Mouse (Mus musculus) forebrain, embryonic 16.5 days (tissue): ENCODE measurements at regions not wholly inside any gene's neighbourhood (a gene's known extent, or its start where the extent isn't known, plus 50 kb on each side); places are given as distances from the start of the nearest gene placed in this dataset.

Source experiments
- ATAC-seq: fragments of 200-750 bp; cut with Nextera tagmentation; 2 replicates; pipeline ENCODE4 v1.8.0; 2017; ENCODE audit warnings: mild to moderate bottlenecking, moderate library complexity
- H3K27ac ChIP-seq: fragments of 300-500 bp; sonication (generic); 2 replicates; pipeline ENCODE4 v1.5.1; 2014; ENCODE audit warnings: low read length, control low read depth
- H3K27me3 ChIP-seq: fragments of 300-500 bp; sonication (generic); replicated peaks from 2 replicates; pipeline ENCODE4 v1.6.1; 2014; ENCODE audit warnings: low read length; ENCODE audit not compliant: control insufficient read depth, insufficient read depth
- H3K36me3 ChIP-seq: fragments of 300-500 bp; sonication (generic); 2 replicates; pipeline ENCODE4 v1.6.1; 2014; ENCODE audit not compliant: control insufficient read depth, insufficient read depth
- H3K4me1 ChIP-seq: fragments of 300-500 bp; sonication (generic); replicated peaks from 2 replicates; pipeline ENCODE4 v1.6.1; 2014; ENCODE audit warnings: low read length; ENCODE audit not compliant: control insufficient read depth, insufficient read depth
- H3K4me2 ChIP-seq: fragments of 300-500 bp; sonication (generic); 2 replicates; pipeline ENCODE4 v1.6.1; 2014; ENCODE audit warnings: mild to moderate bottlenecking, low read length, control low read depth
- H3K4me3 ChIP-seq: fragments of 300-500 bp; sonication (generic); replicated peaks from 2 replicates; pipeline ENCODE4 v1.5.1; 2014; ENCODE audit warnings: mild to moderate bottlenecking, low read length, control low read depth
- H3K9ac ChIP-seq: fragments of 300-500 bp; sonication (generic); replicated peaks from 2 replicates; pipeline ENCODE4 v1.6.1; 2014; ENCODE audit warnings: low read depth, low read length, control low read depth
- H3K9me3 ChIP-seq: fragments of 300-500 bp; sonication (generic); 2 replicates; pipeline ENCODE4 v1.6.1; 2016; ENCODE audit warnings: low read length; ENCODE audit not compliant: control insufficient read depth
- WGBS: fragments of 180-500 bp; shearing (Covaris S2); extraction: QIAGEN DNeasy Blood & Tissue Kit; methylation state at CpG from one replicate; pipeline ENCODE4 v1.1.7; 2014; 5-methylcytosine and 5-hydroxymethylcytosine counted together

- no peaks in the 10 kb centered on the region for H3K4me1 ChIP-seq
Observed at GRCm38 (mm10) chr8:89455731-89456130, 411.8 kb upstream of the Sall1 start.

GRCm38 (mm10) chr8:89454197-89454596 is 410.2 kb upstream of the Sall1 start:
- no peak for ATAC-seq
- Histone ChIP-seq H3K9ac (no peak overlapping the region), H3K27me3 (no peaks in the 10 kb centered on the region), H3K4me3 (no peak overlapping the region), H3K4me2 (no peak overlapping the region), H3K9me3 (no peaks in the 10 kb centered on the region; the same call in 1 of the 2 replicates), H3K27ac (no peak overlapping the region), H3K36me3 (no peaks in the 10 kb centered on the region), H3K4me1 (no peaks in the 10 kb centered on the region)
- 81% methylated on average over 7 of the region's 7 CpGs for WGBS

More at GRCm38 (mm10) chr8:89455731-89456130, 411.8 kb upstream of the Sall1 start:
- no peak for ATAC-seq
- Histone ChIP-seq H3K9me3 (no peaks in the 10 kb centered on the region; the same call in 1 of the 2 replicates), H3K9ac (no peak overlapping the region), H3K36me3 (no peaks in the 10 kb centered on the region), H3K4me2 (no peak overlapping the region), H3K4me3 (no peak overlapping the region), H3K27ac (no peak overlapping the region), H3K27me3 (no peaks in the 10 kb centered on the region)
- WGBS: 71% methylated on average over 5 of the region's 5 CpGs

DNA sequence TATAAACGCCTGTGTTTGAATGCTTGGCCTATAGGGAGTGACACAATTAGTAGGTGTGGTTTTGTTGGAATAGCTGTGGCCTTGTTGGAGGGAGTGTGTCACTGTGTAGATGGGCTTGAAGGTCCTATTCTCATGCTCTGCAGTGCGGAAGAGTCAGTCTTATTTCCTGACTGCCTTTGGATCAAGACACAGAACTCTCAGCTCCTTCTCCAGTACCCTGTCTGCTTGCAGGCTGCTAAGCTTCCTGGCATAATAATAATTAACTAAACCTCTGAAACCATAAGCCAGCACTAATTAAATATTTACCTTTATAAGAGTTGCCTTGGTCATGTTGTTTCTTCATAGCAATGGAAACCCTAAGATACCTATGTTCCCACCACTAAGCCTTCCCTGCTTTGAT is 409.8 kb upstream of the Sall1 start:
- Histone ChIP-seq H3K9ac (no peak overlapping the region), H3K27me3 (no peaks in the 10 kb centered on the region), H3K4me3 (no peak overlapping the region), H3K9me3 (no peaks in the 10 kb centered on the region; the same call in 1 of the 2 replicates), H3K27ac (no peak overlapping the region), H3K4me2 (no peak overlapping the region), H3K4me1 (no peaks in the 10 kb centered on the region), H3K36me3 (no peaks in the 10 kb centered on the region)
- ATAC-seq: no peak
- WGBS: 93% methylated on average over 2 of the region's 2 CpGs

DNA sequence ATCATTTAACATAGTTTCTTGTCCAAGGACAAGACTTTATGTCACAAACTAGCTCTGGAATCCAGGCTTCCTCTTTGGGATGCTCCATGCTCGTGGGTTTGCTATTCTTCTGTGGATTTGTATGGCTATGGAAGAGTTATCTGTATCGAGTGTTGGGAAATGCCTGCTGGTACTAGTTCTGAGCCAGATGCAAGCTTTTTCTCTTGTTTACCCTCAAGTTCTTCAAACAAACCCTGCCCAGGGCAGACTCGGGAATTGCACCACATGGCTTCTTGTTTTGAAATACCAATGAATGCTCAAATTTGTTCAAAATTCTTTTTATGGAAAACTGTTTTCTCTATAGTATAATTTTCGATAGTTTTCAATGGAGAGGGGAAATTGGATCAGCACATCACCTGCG is 400.5 kb upstream of the Sall1 start:
- H3K9me3 ChIP-seq: no peaks in the 10 kb centered on the region
- H3K9ac ChIP-seq: no peak overlapping the region
- no peak for ATAC-seq
- WGBS: 79% methylated on average over 5 of the region's 5 CpGs
- H3K27me3 ChIP-seq: no peaks in the 10 kb centered on the region
- H3K4me3 ChIP-seq: no peak overlapping the region
- no peak overlapping the region for H3K4me2 ChIP-seq
- no peaks in the 10 kb centered on the region for H3K36me3 ChIP-seq
- no peak overlapping the region for H3K27ac ChIP-seq
- H3K4me1 ChIP-seq: no peaks in the 10 kb centered on the region

DNA sequence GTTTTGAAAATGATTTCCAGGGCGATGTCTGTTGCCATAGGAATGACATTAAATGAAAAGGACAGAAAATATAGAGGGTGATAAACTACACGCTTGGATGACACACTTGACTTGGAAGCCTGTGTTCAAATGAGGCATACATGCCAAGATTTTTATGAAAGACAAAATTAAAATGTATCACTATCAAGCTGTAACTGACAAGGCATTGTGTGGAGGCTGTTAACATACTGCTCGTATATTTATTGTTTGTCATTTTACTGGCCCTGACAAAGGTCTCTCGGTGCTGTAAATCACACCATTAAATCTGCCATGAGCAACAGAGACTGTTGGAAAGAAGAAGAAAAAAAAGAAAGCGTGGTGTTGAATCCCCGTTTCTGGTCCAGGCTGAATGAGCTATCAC is 395.3 kb upstream of the Sall1 start:
- ATAC-seq: peak; percentile 57; the same call in 1 of the 2 replicates
- H3K4me2 ChIP-seq: no peak overlapping the region
- 50% methylated on average over 6 of the region's 6 CpGs for WGBS

GRCm38 (mm10) chr8:89426969-89427368 is 383.0 kb upstream of the Sall1 start:
- H3K36me3 ChIP-seq: no peaks in the 10 kb centered on the region
- WGBS: 93% methylated on average over 3 of the region's 3 CpGs
- H3K4me3 ChIP-seq: no peak overlapping the region
- ATAC-seq: no peak
- H3K4me2 ChIP-seq: no peak overlapping the region
- H3K9ac ChIP-seq: no peak overlapping the region
- no peaks in the 10 kb centered on the region for H3K4me1 ChIP-seq
- no peaks in the 10 kb centered on the region for H3K27me3 ChIP-seq
- no peak overlapping the region for H3K27ac ChIP-seq
- peaks cover 3% of the 10 kb centered on the region; the same call in 1 of the 2 replicates for H3K9me3 ChIP-seq

More for the DNA sequence above, 395.3 kb upstream of the Sall1 start:
- Histone ChIP-seq H3K36me3 (no peaks in the 10 kb centered on the region), H3K4me3 (no peak overlapping the region), H3K9me3 (no peaks in the 10 kb centered on the region), H3K27ac (no peak overlapping the region), H3K4me1 (peaks cover 5% of the 10 kb centered on the region; the same call in 1 of the 2 replicates), H3K9ac (no peak overlapping the region), H3K27me3 (no peaks in the 10 kb centered on the region)

GRCm38 (mm10) chr8:89415287-89415686 is 371.3 kb upstream of the Sall1 start:
- ATAC-seq: no peak
- no peaks in the 10 kb centered on the region for H3K27me3 ChIP-seq
- no peaks in the 10 kb centered on the region for H3K9me3 ChIP-seq
- no peak overlapping the region for H3K4me2 ChIP-seq
- no peak overlapping the region for H3K27ac ChIP-seq
- no peak overlapping the region for H3K9ac ChIP-seq
- H3K36me3 ChIP-seq: no peaks in the 10 kb centered on the region
- H3K4me1 ChIP-seq: no peaks in the 10 kb centered on the region; the same call in 1 of the 2 replicates
- WGBS: 79% methylated on average over 2 of the region's 2 CpGs
- no peak overlapping the region for H3K4me3 ChIP-seq

DNA sequence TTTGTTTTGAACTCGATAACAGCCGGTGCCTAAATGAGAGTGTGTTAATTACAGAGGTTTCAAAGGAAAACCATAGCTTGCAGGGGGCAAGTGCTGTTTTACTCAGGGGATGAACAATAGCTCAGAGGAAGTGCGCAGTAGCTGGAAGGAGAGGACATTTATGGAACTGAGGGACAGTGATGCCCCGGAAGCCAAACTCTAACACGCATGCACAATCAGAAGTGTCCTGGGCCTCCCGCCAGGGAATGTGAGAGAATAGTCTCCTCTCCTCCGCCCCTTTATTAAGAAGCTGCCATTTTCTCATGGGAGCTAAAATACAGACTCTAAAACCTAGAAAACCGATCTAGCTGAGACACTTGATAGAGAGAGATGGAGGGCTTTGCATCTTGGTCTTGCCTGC is 368.5 kb upstream of the Sall1 start:
- H3K4me2 ChIP-seq: no peak overlapping the region
- no peaks in the 10 kb centered on the region for H3K27me3 ChIP-seq
- H3K9me3 ChIP-seq: no peaks in the 10 kb centered on the region
- ATAC-seq: no peak
- WGBS: 50% methylated on average over 8 of the region's 8 CpGs
- no peaks in the 10 kb centered on the region; the same call in 1 of the 2 replicates for H3K4me1 ChIP-seq
- H3K9ac ChIP-seq: no peak overlapping the region
- no peak overlapping the region for H3K27ac ChIP-seq
- H3K4me3 ChIP-seq: no peak overlapping the region
- no peaks in the 10 kb centered on the region for H3K36me3 ChIP-seq

DNA sequence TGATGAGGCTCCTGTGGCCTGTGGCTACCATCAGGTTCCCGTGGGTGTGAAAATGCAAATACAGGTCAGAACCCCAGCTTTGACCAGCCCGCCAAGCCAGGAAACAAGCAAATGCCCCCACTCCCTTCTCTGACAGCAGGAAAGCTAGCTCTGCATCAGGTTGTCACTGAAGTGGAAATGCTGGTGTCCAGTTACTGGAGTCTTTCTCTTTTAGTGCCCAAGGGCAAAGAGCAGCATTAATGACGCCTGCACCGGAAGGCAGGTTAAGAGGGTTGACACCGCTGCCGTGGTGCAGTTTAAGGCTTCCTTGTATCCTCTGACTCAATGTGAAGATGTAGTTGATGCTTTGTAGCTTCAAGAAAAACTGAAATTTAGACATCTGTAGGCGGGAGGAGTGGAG is 368.1 kb upstream of the Sall1 start:
- ATAC-seq: no peak
- WGBS: 47% methylated on average over 7 of the region's 7 CpGs
- no peak overlapping the region for H3K4me3 ChIP-seq
- H3K4me1 ChIP-seq: no peaks in the 10 kb centered on the region; the same call in 1 of the 2 replicates
- no peaks in the 10 kb centered on the region for H3K27me3 ChIP-seq
- H3K36me3 ChIP-seq: no peaks in the 10 kb centered on the region
- no peak overlapping the region for H3K4me2 ChIP-seq
- no peak overlapping the region for H3K9ac ChIP-seq
- H3K9me3 ChIP-seq: no peaks in the 10 kb centered on the region
- no peak overlapping the region for H3K27ac ChIP-seq

GRCm38 (mm10) chr8:89406688-89407087 is 362.7 kb upstream of the Sall1 start:
- H3K9me3 ChIP-seq: no peaks in the 10 kb centered on the region
- H3K4me2 ChIP-seq: no peak overlapping the region
- ATAC-seq: no peak
- H3K27ac ChIP-seq: no peak overlapping the region
- no peak overlapping the region for H3K4me3 ChIP-seq
- peaks cover 5% of the 10 kb centered on the region for H3K4me1 ChIP-seq
- WGBS: 83% methylated on average over 5 of the region's 5 CpGs
- H3K9ac ChIP-seq: no peak overlapping the region
- H3K36me3 ChIP-seq: no peaks in the 10 kb centered on the region
- no peaks in the 10 kb centered on the region for H3K27me3 ChIP-seq
